Mouse (Mus musculus): ENCODE measurements around the gene Dnajc7.
"Not testable (repeated sequence)": the region's sequence is repeated elsewhere in the genome, so short reads cannot be mapped to it uniquely, and the experiment has no call there.

Gene Dnajc7

DNA sequence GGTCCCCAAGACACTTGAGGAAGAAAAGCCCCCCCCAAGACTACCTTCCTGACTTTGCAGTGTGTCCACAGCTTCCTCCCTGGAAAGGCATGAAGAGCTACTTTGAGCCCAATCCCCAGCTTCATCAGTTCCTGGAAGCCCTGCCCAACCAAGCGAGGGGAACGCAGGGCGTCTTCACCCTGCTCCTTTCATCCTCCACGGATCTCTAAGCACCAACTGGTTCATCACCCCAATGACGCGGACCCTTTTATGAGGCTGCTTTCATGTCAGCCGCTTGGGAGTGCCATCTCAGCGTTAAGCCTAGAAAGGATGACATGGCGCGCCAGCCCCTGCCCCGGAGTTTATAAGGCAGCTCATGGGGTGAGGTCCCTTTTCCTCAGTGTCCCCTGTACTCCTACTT lies at the start of gene Dnajc7:
Gene Dnajc7, minus strand, starts transcription at position 187 of the 400 bp plus-strand sequence.
- no peak for DNase-seq (ENCODE audit: low spot score in 2 of 2)

DNA sequence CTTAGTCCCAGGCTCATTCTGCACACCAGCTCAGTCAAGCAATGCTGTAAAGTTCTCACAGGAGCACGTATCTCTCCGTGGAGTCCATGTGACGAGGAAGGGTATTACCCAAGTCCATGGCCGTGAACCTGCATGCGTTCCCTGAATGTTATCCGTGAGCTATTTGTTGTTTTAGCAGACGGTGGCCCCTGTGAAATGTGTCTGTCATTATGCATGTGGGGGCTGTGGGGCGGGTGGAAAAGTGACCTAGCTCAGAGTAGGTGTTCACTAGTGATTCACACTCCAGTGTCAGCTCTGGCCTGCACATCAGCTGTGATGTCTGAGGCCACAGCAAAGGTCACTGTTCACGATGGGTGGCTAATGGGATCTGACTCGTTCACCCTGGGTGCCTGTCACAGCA lies 39.8 kb upstream of the Dnajc7 start:
- DNase-seq (ENCODE audit: low spot score in 2 of 2) = no peak

DNA sequence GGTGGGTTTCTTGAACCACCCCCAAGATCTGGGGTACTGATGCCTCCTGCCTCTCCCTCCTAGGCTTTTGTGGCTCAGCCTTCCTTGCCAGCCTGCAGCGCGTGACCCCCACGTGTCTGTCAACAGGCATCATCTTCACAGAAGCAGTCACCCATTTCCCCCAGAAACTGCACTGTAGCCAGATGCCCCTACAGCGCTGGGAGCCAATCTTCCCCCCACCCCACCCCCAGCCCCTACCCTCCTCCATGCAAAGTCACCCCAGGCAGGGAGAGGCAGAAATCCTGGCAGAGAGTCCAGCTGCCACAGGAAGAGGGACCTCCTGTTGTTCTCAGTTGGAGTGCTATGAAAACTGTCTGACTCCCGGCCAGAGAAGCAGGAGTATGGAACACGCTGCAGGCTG lies 36.5 kb upstream of the Dnajc7 start:
- DNase-seq (ENCODE audit: low spot score in 2 of 2) = no peak

DNA sequence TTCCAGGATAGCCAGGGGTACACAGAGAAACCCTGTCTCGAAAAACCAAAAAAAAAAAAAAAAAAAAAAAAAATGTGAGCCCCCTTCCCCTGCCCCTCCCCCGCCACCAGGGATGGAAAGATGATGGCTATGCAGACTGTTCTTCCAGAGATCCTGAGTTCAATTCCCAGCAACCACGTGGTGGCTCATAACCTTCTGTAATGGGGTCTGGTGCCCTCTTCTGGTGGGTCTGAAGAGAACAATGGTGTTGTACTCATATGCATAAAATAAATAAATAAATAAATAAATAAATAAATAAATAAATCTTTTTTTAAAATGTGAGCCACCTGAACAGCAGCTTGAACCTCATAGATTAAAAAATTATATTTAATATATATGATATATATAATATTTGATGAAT lies 35.6 kb upstream of the Dnajc7 start:
- not testable (repeated sequence) for DNase-seq (ENCODE audit: low spot score in 2 of 2)

DNA sequence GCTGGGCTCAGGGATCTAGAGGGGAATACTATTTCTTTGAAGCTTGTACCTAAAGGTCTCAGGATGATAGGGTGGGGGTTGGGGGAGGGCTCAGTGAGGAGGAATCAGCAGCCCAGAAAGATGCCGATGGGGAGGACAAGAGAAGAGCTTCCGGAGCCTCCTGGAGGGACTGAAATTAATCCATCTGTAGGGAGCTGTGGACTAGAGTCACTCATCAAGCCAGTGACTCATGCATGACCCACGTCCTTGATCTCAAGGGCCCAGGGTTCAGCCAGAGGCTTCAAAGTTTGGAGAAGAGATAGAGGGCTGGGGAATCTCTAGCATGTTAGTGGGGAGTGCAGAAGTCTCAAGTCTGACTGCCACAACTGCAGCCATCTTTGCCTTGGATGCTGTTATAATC lies 31.8 kb upstream of the Dnajc7 start:
- no peak for DNase-seq (ENCODE audit: low spot score in 2 of 2)

DNA sequence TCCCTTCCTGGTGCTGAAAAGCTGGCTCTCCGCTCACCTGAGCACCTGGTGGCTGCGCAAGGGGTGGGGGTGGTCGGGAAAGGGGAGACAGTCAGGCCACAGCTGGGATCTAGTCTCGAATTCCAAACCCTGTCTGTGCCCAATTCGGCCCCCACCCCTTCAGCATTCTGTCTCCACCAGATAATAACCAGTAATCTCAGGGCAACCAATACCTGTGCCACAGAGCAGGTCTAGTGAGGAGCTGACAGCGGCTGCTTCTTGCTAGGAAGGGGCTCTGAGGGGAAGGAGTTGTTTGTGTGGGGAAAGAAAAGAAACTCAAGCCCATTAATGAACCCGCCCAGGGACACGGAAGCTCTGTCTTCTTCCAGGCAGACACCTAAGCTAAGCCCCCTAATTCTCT lies 31.2 kb upstream of the Dnajc7 start:
- no peak for DNase-seq (ENCODE audit: low spot score in 2 of 2)

DNA sequence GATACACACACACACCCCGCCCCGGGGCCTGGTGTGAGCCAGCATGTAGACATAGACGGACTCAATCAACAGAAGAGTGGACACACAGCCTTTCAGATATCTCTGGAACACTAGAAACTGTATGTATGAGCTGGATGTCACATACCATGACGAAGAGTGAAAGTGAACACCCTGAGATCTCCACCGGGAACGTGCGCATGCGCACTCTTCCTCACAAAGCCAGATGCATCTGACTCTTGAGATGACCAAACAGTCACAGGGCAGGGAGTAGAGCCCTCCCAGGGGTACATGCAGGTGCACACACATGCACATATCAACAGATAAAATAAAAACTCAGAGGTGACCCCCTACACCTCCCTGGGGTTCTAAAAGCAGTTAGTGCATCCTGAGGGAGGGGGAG lies 28.4 kb upstream of the Dnajc7 start:
- DNase-seq (ENCODE audit: low spot score in 2 of 2) = no peak

DNA sequence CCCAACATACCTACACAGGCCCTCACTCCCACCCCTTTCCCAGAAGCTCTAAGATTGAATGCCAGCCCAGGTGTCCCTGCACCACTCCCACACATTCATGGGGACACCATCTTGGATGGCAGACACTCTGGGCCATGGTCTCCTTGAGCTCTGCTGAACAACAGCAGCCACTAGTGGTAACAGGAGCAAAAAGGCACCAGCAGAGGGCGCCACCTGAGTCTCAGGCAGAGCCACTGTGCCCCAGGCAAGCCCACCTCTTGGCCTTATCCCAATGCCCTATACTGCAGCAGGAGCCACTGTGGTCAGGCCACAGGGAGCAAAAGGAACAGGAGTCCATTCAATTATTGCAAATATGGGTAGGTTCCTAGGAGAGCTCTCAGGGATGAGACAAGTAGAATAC lies 26.3 kb upstream of the Dnajc7 start:
- no peak for DNase-seq (ENCODE audit: low spot score in 2 of 2)

DNA sequence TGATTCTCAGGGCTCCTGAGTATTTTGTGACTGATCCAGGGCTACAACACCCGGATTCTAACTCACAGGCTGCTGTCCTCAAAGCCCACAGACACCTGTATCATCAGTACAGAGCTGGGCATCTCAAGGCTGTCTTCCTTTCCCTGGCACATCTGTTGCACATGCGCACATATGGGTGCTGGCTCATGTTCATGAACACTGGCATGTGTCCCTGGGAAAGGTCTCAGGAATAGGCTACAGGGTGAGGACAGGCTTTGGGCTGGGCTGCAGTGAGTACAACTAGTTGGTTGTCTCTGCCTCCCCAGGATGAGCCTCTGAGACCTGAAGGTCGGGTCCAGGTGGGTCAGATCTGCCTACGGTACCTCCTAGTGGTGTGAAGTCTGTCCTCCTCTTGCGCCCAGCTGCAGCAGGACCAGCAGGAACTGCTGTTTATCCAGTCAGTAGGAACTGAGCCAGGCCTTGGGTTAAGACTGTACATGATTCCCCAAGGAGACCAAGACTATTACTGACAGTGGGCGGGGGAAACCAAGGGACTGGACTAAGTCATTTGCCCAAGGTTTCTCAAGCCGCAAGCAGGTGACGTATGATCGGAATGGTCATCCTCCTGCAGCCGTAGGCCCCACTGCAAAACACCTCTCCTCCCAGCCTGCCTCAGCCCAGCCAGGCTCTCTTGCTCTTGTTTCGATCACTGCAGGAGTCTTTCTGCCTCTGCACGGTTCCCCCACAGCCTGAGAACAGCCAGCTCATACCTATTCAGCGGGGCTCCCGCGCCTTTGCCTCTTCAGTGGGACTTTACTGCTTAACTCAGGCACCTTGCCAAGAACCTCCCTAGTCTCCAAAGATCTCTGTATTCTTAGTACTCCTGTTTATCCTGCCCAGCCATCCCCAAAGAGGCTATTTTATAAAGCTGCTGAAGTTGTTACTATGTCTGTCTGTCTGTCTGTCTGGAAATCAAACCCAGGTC lies 23.9 kb upstream of the Dnajc7 start:
- DNase-seq (ENCODE audit: low spot score in 2 of 2) = no peak

DNA sequence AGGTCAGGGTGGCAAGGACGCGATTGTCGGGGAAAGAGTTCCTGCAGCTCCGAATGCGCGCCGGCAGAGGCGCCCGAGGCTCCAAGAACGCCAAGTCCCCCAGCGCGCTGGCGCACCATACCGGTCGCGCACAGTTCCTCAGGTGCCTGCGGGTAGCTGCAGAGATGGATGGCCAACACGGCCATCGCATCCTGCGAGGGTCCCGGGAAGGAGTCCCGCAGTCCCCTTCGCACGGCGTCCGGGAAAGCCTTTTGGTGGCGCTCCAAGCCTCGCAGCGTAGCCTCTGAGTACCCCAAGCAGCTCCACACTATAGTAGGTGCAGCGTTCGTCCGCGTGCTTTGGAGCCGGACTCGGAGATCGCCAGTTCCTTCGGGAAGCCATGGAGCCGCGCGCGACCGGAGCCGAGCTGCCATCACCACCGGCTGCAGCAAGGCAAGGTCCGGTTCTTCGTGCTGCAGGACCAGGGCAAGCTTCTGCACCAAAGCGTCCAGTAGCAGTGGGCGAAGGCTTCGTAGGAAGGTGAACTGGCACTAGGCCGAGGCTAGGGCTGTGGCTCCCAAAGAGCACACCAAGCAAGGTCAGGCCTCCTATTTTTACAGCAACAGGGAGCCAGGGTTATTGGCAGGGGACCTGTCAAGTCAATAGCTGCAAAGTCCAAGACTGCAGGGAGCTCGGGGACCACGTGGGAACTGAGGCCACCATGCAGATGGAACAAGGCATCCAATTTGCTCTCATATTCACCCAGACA lies 20.4 kb upstream of the Dnajc7 start:
- DNase-seq (ENCODE audit: low spot score in 2 of 2) = no peak

DNA sequence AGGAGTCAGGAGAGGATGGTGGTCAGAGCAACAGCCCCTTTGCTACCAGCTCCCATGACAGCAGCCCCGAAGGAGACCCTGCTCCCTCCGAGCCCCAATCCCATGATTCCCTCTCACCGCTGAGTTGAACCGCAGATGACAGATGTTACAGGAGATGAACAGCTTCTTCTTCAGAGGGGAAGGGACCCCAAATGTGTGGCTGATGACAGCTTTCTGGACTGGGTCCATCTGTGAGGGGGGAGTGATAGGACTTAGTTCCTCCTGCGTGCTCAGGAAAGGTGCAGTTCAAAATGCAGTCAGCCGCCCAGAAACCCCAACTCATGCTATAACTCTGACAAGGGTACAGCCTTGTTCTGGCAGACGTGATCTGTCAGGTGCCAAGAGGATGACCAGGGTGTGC lies 14.6 kb upstream of the Dnajc7 start:
- DNase-seq (ENCODE audit: low spot score in 2 of 2) = no peak

DNA sequence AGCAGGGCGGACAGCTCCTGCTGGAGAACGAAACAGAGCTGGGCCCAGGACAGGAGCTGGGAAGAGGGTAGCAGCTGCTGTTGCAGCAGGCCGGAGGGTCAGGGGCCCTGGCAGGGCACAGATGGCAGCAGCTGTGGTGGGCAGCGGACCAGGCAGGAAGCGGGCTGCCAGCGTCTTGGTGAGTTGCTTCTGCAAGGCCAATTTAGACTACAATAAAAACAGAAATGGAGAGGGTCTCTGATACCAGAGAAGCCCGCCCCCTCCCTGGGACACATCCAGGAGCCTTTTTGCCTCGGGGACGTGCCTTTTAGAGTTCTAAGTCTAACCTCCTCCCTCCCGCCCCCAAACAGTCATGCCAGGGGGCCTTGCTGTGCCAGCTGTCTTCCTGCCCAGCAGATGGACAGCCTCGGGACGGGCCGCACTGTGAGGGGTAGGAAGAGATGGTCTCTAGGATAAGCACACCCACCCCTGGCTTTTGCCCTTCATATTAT lies 8.9 kb upstream of the Dnajc7 start:
- no peak for DNase-seq (ENCODE audit: low spot score in 2 of 2)

DNA sequence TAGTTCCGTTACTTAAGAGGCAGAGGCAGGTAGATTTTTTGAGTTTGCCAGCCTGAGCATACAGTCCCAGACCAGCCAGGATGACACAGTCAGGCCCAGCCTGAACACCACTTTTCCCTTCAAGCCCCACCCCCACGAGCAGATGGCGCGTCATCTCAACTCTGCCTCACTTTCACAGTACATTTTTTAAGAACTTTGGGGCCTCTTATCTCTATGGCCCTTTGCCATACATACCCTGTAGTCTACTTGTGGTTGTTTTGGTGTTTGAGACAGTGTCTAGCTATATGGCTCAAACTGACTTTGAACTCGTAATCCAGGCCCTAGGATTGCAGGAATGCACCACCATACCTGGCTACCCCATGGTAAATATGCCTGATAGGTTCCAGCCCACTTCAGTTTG lies 8.1 kb upstream of the Dnajc7 start:
- no peak for DNase-seq (ENCODE audit: low spot score in 2 of 2)

DNA sequence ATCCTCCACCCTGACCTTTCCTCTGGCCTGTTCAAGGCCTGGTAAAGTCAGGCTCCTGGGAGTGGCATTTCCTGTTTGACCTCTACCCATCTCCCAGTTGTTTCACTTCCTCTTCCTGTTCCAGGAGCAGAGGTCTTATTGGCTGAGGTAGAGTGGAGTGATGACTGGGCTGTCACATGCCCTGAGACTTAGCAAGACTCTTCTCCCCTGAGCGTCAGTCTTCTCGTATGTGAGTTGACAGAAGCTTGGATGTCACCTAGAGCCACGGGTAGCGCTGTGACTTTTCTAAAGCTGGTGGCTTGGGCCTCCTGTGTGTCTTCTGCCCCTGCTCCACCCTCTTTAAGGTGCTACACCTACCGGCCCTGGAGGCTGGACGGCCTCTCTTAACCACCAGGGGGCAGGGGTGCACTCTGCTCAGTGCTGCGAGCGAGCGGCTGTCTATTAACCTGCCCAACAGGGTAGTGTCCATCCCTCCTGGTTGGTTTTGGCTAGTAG lies 6.8 kb upstream of the Dnajc7 start:
- peak; percentile 53 to 70 for DNase-seq (ENCODE audit: low spot score in 2 of 2)

DNA sequence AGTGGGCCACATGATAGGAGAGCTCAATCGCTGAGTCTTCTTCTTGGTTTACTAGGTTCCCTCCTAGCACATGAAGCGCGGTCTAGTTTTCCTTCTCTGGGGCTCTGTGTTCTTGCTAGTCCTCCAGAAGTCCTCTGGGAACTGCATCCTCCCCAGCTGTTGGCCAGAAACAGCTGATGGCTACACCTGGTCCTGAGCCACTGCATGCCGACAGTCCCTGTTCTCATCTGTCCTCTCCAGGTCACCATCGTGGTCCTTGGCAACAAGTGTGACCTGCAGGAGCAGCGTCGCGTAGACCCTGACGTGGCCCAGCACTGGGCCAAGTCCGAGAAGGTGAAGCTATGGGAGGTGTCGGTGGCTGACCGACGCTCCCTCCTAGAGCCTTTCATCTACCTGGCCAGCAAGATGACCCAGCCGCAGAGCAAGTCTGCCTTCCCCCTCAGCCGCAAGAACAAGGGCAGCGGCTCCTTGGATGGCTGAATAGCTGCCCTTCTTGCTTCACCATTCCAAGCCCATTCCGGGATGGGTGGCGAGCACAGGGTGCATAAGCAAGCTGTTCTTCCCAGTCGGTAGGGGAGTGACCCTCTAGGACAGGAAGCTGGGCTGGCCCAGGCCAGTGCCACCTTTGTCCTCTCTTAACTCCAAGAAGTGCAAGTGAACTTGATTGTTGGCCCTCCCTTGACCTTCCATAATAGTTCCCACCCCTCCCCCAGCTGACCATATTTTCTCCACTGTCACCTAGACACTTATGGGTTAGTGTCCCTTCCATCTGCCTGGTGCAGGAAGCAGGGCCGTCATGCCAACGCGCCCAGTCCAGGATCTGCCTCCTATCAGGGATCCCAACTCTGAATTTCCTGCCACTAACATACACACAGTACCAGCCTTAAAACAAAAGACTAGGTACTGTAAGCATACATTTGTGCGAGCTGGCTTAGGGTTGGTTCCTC lies 6.1 kb upstream of the Dnajc7 start:
- no peak for DNase-seq (ENCODE audit: low spot score in 2 of 2)

DNA sequence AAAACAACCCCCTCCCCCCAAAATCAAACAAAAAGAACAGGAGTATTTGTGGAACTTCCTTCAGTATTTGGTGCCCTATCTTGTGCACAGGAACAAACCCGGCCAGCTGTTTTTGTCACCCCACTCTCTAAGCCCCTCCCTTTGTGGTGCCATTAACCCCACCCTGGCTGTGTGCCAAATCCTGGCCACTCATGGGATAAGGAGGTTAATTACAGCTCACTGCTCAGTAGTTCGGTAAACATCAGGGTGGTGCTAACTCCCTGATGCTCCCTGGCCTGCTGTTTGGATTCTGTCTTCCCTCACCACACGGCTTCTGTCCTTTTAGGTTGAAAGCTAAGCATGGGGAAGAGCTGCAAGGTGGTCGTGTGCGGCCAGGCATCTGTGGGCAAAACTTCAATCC lies 3.9 kb upstream of the Dnajc7 start:
- no peak for DNase-seq (ENCODE audit: low spot score in 2 of 2)

DNA sequence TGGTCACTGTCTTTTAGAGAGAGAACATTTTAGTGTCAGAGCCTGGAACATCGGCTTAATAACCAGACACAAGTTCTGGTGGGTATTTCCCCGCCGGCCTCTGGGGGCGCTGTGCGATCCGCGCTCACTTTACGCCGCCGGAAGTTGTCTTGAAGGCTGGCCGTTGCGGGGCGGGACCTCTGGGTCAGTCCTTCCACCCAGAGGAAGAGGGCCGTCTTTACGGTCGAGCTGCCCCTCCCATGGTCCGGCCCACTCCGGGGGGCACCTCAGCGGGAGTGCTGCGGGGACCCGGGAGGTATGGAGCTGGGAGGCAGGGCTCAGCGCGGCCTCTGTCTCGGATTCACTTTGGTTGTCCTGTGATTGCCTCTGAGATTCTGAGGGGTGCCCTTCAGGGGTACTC lies 2.7 kb upstream of the Dnajc7 start:
- peak; percentile 92 to 93 for DNase-seq (ENCODE audit: low spot score in 2 of 2)

DNA sequence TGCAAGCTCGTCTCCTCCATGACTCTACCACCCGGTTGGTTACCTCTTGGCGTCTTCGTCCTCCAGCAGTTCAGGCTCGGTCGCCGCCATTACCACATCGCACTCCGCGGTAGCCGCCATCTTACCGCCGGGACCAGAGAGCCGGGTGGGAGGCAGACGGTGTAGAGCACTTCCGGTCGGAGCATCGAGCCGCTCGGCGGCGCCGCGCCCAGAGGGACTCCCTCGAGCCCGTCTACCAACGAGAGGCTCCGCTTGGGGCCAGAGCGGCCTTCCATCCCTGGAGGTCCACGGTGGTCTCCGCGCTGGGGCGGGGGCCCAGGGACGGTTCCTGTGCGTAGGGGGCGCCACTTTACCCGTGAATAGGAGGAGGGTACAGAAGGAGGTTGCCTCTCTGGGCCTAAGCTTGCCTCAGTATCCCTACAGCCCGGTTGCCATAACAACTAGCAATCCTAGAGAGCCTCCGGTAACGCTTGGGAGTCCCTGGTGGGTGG lies 438 bp downstream of the Dnajc7 start:
- peak; percentile 91 to 92 for DNase-seq (ENCODE audit: low spot score in 2 of 2)

DNA sequence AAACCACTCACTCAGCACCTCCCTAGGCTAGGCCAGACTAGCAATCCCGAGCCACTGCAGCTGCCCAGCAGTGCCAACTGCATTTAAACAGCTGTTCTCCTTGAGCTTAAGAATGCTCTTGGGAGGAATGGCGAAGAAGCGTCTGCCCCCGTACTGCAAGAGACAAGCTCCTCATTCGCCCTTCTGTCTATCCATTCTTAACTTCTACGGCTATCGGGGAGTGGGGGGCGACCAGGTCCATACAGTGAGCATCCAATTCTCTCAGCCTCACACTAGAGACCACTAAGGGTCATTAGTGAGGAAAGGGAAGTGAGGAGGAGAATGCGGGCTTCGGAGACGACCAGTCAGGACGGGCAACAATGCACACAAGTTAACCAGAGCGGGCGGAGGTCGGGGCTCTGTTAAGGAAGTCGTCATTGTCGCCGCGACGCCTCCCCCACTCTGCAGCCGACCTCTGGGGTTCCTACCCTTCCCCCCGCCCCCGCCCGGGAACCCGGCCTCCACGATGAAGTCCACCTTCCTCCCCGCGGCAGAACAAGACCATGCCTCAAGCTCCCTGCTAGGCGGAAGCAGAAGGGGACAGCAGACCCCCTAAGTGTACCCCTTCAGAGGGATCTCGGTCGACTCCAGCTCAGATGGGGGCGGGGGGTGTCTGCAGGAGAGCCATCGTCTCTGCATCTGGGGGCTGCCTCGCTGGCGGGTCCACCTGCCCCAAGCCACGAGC lies 1.0 kb downstream of the Dnajc7 start, which contains the start of gene Nkiras2:
Gene Nkiras2, plus strand, starts transcription at position 484 of the 724 bp plus-strand sequence.
- peak in 1 of 2 experiments; percentile 28 for DNase-seq (ENCODE audit: low spot score in 2 of 2)

DNA sequence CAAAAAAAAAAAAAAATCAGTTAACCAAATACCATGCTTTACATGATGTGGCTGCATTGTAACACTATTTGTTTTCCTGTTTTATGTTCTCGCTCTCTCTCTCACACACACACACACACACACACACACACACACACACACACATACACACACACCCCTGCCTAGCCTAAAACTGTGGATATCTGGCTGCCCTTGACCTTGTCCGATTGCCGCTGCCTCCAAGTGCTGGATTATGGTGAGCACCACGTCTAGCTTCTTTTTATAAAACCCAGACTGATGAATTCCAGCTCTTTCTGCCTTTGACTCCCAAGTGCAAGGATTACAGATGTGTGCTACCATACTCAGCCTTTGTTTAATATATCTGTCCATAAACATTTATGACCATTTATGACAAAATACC lies 2.5 kb downstream of the Dnajc7 start:
- DNase-seq (ENCODE audit: low spot score in 2 of 2) = no peak

All from urinary bladder, adult 18-20 months (tissue).